Mouse (Mus musculus): ENCODE data around the gene Exosc5.

The Exosc5 gene

GRCm38 (mm10) chr7:25636373-25636772 lies 22.6 kb upstream of the Exosc5 start:
- in situ Hi-C loops (cut with MboI; ENCODE audit: low sequenced_read_pairs): no loop called here

GRCm38 (mm10) chr7:25637099-25637498 lies 21.9 kb upstream of the Exosc5 start:
- in situ Hi-C loops (cut with MboI; ENCODE audit: low sequenced_read_pairs): no loop called here

- in situ Hi-C loops (cut with MboI; ENCODE audit: low sequenced_read_pairs): no loop called here
Observed at GRCm38 (mm10) chr7:25639754-25640153, 19.2 kb upstream of the Exosc5 start.

GRCm38 (mm10) chr7:25644136-25644535 lies 14.8 kb upstream of the Exosc5 start:
- in situ Hi-C loops (cut with MboI; ENCODE audit: low sequenced_read_pairs): no loop called here

- in situ Hi-C loops (cut with MboI; ENCODE audit: low sequenced_read_pairs): no loop called here
Observed at GRCm38 (mm10) chr7:25644631-25645030, 14.3 kb upstream of the Exosc5 start.

- in situ Hi-C loops (cut with MboI; ENCODE audit: low sequenced_read_pairs): no loop called here
Observed at GRCm38 (mm10) chr7:25645074-25645473, 13.9 kb upstream of the Exosc5 start.

GRCm38 (mm10) chr7:25647574-25648123 lies 11.3 kb upstream of the Exosc5 start:
- in situ Hi-C loops (cut with MboI; ENCODE audit: low sequenced_read_pairs): no loop called here

GRCm38 (mm10) chr7:25649839-25650238 lies 9.1 kb upstream of the Exosc5 start:
- in situ Hi-C loops (cut with MboI; ENCODE audit: low sequenced_read_pairs): no loop called here

GRCm38 (mm10) chr7:25651281-25651680 lies 7.7 kb upstream of the Exosc5 start:
- in situ Hi-C loops (cut with MboI; ENCODE audit: low sequenced_read_pairs): no loop called here

- in situ Hi-C loops (cut with MboI; ENCODE audit: low sequenced_read_pairs): no loop called here
Observed at GRCm38 (mm10) chr7:25652244-25652759, 6.7 kb upstream of the Exosc5 start.

GRCm38 (mm10) chr7:25655601-25656428 lies 3.1 kb upstream of the Exosc5 start:
- in situ Hi-C loops (cut with MboI; ENCODE audit: low sequenced_read_pairs): no loop called here

- in situ Hi-C loops (cut with MboI; ENCODE audit: low sequenced_read_pairs): no loop called here
Observed at GRCm38 (mm10) chr7:25657785-25658184, 1.2 kb upstream of the Exosc5 start.

GRCm38 (mm10) chr7:25666381-25666780 lies 7.4 kb downstream of the Exosc5 start:
- in situ Hi-C loops (cut with MboI; ENCODE audit: low sequenced_read_pairs): no loop called here

- in situ Hi-C loops (cut with MboI; ENCODE audit: low sequenced_read_pairs): no loop called here
Observed at GRCm38 (mm10) chr7:25669158-25669557, 10.2 kb downstream of the Exosc5 start.

GRCm38 (mm10) chr7:25669631-25670030 lies 10.7 kb downstream of the Exosc5 start:
- in situ Hi-C loops (cut with MboI; ENCODE audit: low sequenced_read_pairs): no loop called here

- in situ Hi-C loops (cut with MboI; ENCODE audit: low sequenced_read_pairs): no loop called here
Observed at GRCm38 (mm10) chr7:25670096-25670495, 11.1 kb downstream of the Exosc5 start.

GRCm38 (mm10) chr7:25671686-25672085 lies 12.7 kb downstream of the Exosc5 start:
- in situ Hi-C loops (cut with MboI; ENCODE audit: low sequenced_read_pairs): no loop called here

- in situ Hi-C loops (cut with MboI; ENCODE audit: low sequenced_read_pairs): no loop called here
Observed at GRCm38 (mm10) chr7:25672442-25672841, 13.5 kb downstream of the Exosc5 start.

GRCm38 (mm10) chr7:25674297-25674696 lies 15.3 kb downstream of the Exosc5 start:
- in situ Hi-C loops (cut with MboI; ENCODE audit: low sequenced_read_pairs): no loop called here

- in situ Hi-C loops (cut with MboI; ENCODE audit: low sequenced_read_pairs): no loop called here
Observed at GRCm38 (mm10) chr7:25674719-25675300, 15.8 kb downstream of the Exosc5 start, which contains the start of gene Tmem91. Tmem91 (minus strand) TSS chr7:25675166.

- in situ Hi-C loops (cut with MboI; ENCODE audit: low sequenced_read_pairs): no loop called here
Observed at GRCm38 (mm10) chr7:25675405-25675804, 16.4 kb downstream of the Exosc5 start.
